Mouse (Mus musculus) layer of hippocampus, adult 18-20 months (tissue): Measurements from ENCODE around the gene Ulk4. TPM values are rescaled to one million over a fixed set of nuclear protein-coding genes. Genes with fewer than 3 reads are reported as not detected.
"Not testable (repeated sequence)": the region's sequence is repeated elsewhere in the genome, so short reads cannot be mapped to it uniquely, and the experiment has no call there.

Experiments used
- DNase-seq, 2 experiments: peaks; one replicate each; pipeline ENCODE4 v3.0.0; 2022; ENCODE audit warnings: low spot score in 2 of 2
- total RNA-seq, 2 experiments: library from RNA; stranded (reverse); gene quantifications; 2 replicates each; pipeline ENCODE4 v1.2.3; 2021

Ulk4 gene
- total RNA-seq, 2 experiments from 2014 or later: 7.7 to 8.3 TPM

GRCm38 (mm10) chr9:120946131-120946530 is 330.9 kb downstream of the Ulk4 start:
- DNase-seq: no peak

- DNase-seq: no peak
Observed at GRCm38 (mm10) chr9:120944211-120944610, 332.8 kb downstream of the Ulk4 start.

GRCm38 (mm10) chr9:120943757-120944156 is 333.2 kb downstream of the Ulk4 start:
- DNase-seq: no peak

GRCm38 (mm10) chr9:120940858-120941257 is 336.1 kb downstream of the Ulk4 start:
- DNase-seq: no peak

GRCm38 (mm10) chr9:120936351-120936750 is 340.6 kb downstream of the Ulk4 start:
- peak in 1 of 2 experiments; percentile 80 for DNase-seq

- no peak for DNase-seq
Observed at GRCm38 (mm10) chr9:120935634-120935922, 341.4 kb downstream of the Ulk4 start.

GRCm38 (mm10) chr9:120934821-120935633 is 342.0 kb downstream of the Ulk4 start:
- no peak for DNase-seq

GRCm38 (mm10) chr9:120933886-120934758 is 342.9 kb downstream of the Ulk4 start:
- DNase-seq: peak in 1 of 2 experiments; percentile 42

GRCm38 (mm10) chr9:120933587-120933885 is 343.5 kb downstream of the Ulk4 start:
- no peak for DNase-seq

- DNase-seq: peak; percentile 94 to 97
Observed at GRCm38 (mm10) chr9:120932797-120933586, 344.0 kb downstream of the Ulk4 start.

GRCm38 (mm10) chr9:120932371-120932770 is 344.6 kb downstream of the Ulk4 start:
- DNase-seq: no peak

- DNase-seq: no peak
Observed at GRCm38 (mm10) chr9:120930811-120931210, 346.2 kb downstream of the Ulk4 start.

- no peak for DNase-seq
Observed at GRCm38 (mm10) chr9:120930021-120930420, 347.0 kb downstream of the Ulk4 start.

GRCm38 (mm10) chr9:120929081-120929480 is 347.9 kb downstream of the Ulk4 start, which contains the start of gene Ctnnb1:
Ctnnb1 (plus strand) TSS chr9:120929216.
- no peak for DNase-seq

- DNase-seq: no peak
Observed at GRCm38 (mm10) chr9:120926939-120927606, 349.9 kb downstream of the Ulk4 start.

- DNase-seq: no peak
Observed at GRCm38 (mm10) chr9:120926126-120926525, 350.9 kb downstream of the Ulk4 start.

GRCm38 (mm10) chr9:120919130-120919529 is 357.9 kb downstream of the Ulk4 start:
- DNase-seq: no peak

- DNase-seq: no peak
Observed at GRCm38 (mm10) chr9:120918642-120919041, 358.4 kb downstream of the Ulk4 start.

GRCm38 (mm10) chr9:120918211-120918610 is 358.8 kb downstream of the Ulk4 start:
- no peak for DNase-seq

GRCm38 (mm10) chr9:120917619-120918018 is 359.4 kb downstream of the Ulk4 start:
- not testable (repeated sequence) for DNase-seq

GRCm38 (mm10) chr9:120914877-120915459 is 362.0 kb downstream of the Ulk4 start:
- no peak for DNase-seq
